Mouse (Mus musculus) MEL (cell line): ENCODE measurements around the gene Rnf166. TPM values are rescaled to one million over a fixed set of nuclear protein-coding genes. Genes with fewer than 3 reads are reported as not detected.

Source experiments
- DNase-seq: peaks from one replicate; pipeline ENCODE4 v3.0.0; 2011; ENCODE audit warnings: low read depth, low spot score
- H3K27ac ChIP-seq: 2 replicates; pipeline ENCODE4 v1.5.1; 2012; ENCODE audit warnings: low read depth, mild to moderate bottlenecking, control low read depth, low read length, moderate library complexity; ENCODE audit not compliant: control insufficient read depth
- H3K27me3 ChIP-seq, 2 experiments: fragments of 150-350 bp in 1 of 2; sonication (generic) in 1 of 2; 2 replicates each; pipeline ENCODE4 v1.6.1; 2012; ENCODE audit warnings: low read length in 2 of 2, mild to moderate bottlenecking in 2 of 2, improper control_type of control experiment in 1 of 2, moderate library complexity in 1 of 2; ENCODE audit not compliant: insufficient read depth in 2 of 2, control insufficient read depth in 1 of 2
- H3K36me3 ChIP-seq, 2 experiments: 2 replicates each; pipeline ENCODE4 v1.6.1; 2012 to 2014; ENCODE audit warnings: low read length in 2 of 2, improper control_type of control experiment in 1 of 2, inconsistent platforms in 1 of 2, mild to moderate bottlenecking in 1 of 2; ENCODE audit not compliant: insufficient read depth in 2 of 2, control insufficient read depth in 1 of 2
- H3K4me1 ChIP-seq, 2 experiments: fragments of 150-350 bp in 1 of 2; sonication (generic) in 1 of 2; 2 replicates each; pipeline ENCODE4 v1.6.1; 2012; ENCODE audit warnings: low read length in 2 of 2, improper control_type of control experiment in 1 of 2, mild to moderate bottlenecking in 1 of 2; ENCODE audit not compliant: insufficient read depth in 2 of 2, control insufficient read depth in 1 of 2
- H3K4me3 ChIP-seq, 2 experiments: fragments of 150-350 bp in 1 of 2; sonication (generic) in 1 of 2; 2 replicates each; pipeline ENCODE4 v1.5.1; 2012; ENCODE audit warnings: low read depth in 2 of 2, low read length in 2 of 2, mild to moderate bottlenecking in 2 of 2, moderate library complexity in 2 of 2, control low read depth in 1 of 2, improper control_type of control experiment in 1 of 2; ENCODE audit not compliant: control insufficient read depth in 1 of 2, insufficient read depth in 1 of 2
- H3K79me2 ChIP-seq: 2 replicates; pipeline ENCODE4 v1.6.1; 2012; ENCODE audit warnings: mild to moderate bottlenecking, low read length, moderate library complexity; ENCODE audit not compliant: control insufficient read depth, poor library complexity, insufficient read depth
- H3K9ac ChIP-seq: 2 replicates; pipeline ENCODE4 v1.6.1; 2012; ENCODE audit warnings: low read depth, mild to moderate bottlenecking, control low read depth, low read length, moderate library complexity; ENCODE audit not compliant: control insufficient read depth, poor library complexity, severe bottlenecking
- H3K9me3 ChIP-seq: fragments of 150-350 bp; sonication (generic); replicated peaks from 2 replicates; pipeline ENCODE4 v1.6.1; 2012; ENCODE audit warnings: mild to moderate bottlenecking, low read length, improper control_type of control experiment, moderate library complexity; ENCODE audit not compliant: insufficient read depth
- CHD2 ChIP-seq: IDR thresholded peaks from 2 replicates; pipeline ENCODE4 v1.6.1; 2011; ENCODE audit warnings: low read length, improper control_type of control experiment
- CTCF ChIP-seq, 3 experiments: IDR thresholded peaks in 2 of 3; conservative IDR thresholded peaks in 1 of 3; 2 replicates each; pipeline ENCODE4 v1.5.1; 2011 to 2012; ENCODE audit warnings: low read length in 3 of 3, low read depth in 2 of 3, mild to moderate bottlenecking in 2 of 3, improper control_type of control experiment in 1 of 3, inconsistent platforms in 1 of 3, mixed read lengths in 1 of 3, moderate library complexity in 1 of 3; ENCODE audit not compliant: control insufficient read depth in 1 of 3, insufficient read depth in 1 of 3, poor library complexity in 1 of 3, severe bottlenecking in 1 of 3
- E2F4 ChIP-seq: IDR thresholded peaks from 2 replicates; pipeline ENCODE4 v1.6.1; 2011; ENCODE audit warnings: low read depth, low read length, improper control_type of control experiment, borderline replicate concordance
- EP300 ChIP-seq, 2 experiments: IDR thresholded peaks; 2 replicates each; pipeline ENCODE4 v1.6.1; 2011; ENCODE audit warnings: improper control_type of control experiment in 2 of 2, low read length in 2 of 2, low read depth in 1 of 2, mild to moderate bottlenecking in 1 of 2
- ETS1 ChIP-seq: IDR thresholded peaks from 2 replicates; pipeline ENCODE4 v1.6.1; 2012; ENCODE audit warnings: low read depth, mild to moderate bottlenecking, inconsistent platforms, low read length, improper control_type of control experiment, moderate library complexity
- KAT2A ChIP-seq: conservative IDR thresholded peaks from 2 replicates; pipeline ENCODE4 v1.6.1; 2012; ENCODE audit warnings: low read depth, low read length, improper control_type of control experiment, inconsistent platforms
- MAFK ChIP-seq: IDR thresholded peaks from 2 replicates; pipeline ENCODE4 v1.6.1; 2011; ENCODE audit warnings: low read depth, mild to moderate bottlenecking, low read length, improper control_type of control experiment, borderline replicate concordance
- MAZ ChIP-seq: IDR thresholded peaks from 2 replicates; pipeline ENCODE4 v1.6.1; 2012; ENCODE audit warnings: low read depth, mild to moderate bottlenecking, inconsistent platforms, low read length, improper control_type of control experiment
- MXI1 ChIP-seq: IDR thresholded peaks from 2 replicates; pipeline ENCODE4 v1.6.1; 2011; ENCODE audit warnings: mild to moderate bottlenecking, low read depth, low read length, improper control_type of control experiment
- MYB ChIP-seq: IDR thresholded peaks from 2 replicates; pipeline ENCODE4 v1.6.1; 2011; ENCODE audit warnings: mild to moderate bottlenecking, low read depth, low read length, improper control_type of control experiment
- MYC ChIP-seq: IDR thresholded peaks from 2 replicates; pipeline ENCODE4 v1.6.1; 2011; ENCODE audit warnings: low read depth, mild to moderate bottlenecking, low read length, improper control_type of control experiment, moderate library complexity
- NELFE ChIP-seq: IDR thresholded peaks from 2 replicates; pipeline ENCODE4 v1.6.1; 2011; ENCODE audit warnings: low read depth, low read length, improper control_type of control experiment
- NRF1 ChIP-seq: IDR thresholded peaks from 2 replicates; pipeline ENCODE4 v1.6.1; 2014; ENCODE audit warnings: low read depth, mild to moderate bottlenecking, inconsistent platforms, low read length, improper control_type of control experiment, moderate library complexity; ENCODE audit not compliant: poor library complexity, insufficient read depth, severe bottlenecking
- RAD21 ChIP-seq: IDR thresholded peaks from 2 replicates; pipeline ENCODE4 v1.6.1; 2011; ENCODE audit warnings: mild to moderate bottlenecking, low read depth, low read length, improper control_type of control experiment
- RCOR1 ChIP-seq: IDR thresholded peaks from 2 replicates; pipeline ENCODE4 v1.6.1; 2012; ENCODE audit warnings: low read depth, mild to moderate bottlenecking, inconsistent platforms, low read length, improper control_type of control experiment
- TAL1 ChIP-seq: IDR thresholded peaks from 2 replicates; pipeline ENCODE4 v1.6.1; 2012; ENCODE audit warnings: mild to moderate bottlenecking, inconsistent platforms, low read length, moderate library complexity, mixed read lengths
- TCF12 ChIP-seq: IDR thresholded peaks from 2 replicates; pipeline ENCODE4 v1.6.1; 2014; ENCODE audit warnings: low read depth, mild to moderate bottlenecking, inconsistent platforms, low read length, improper control_type of control experiment, moderate library complexity
- USF2 ChIP-seq, 2 experiments: IDR thresholded peaks; 2 replicates each; pipeline ENCODE4 v1.6.1; 2011 to 2012; ENCODE audit warnings: improper control_type of control experiment in 2 of 2, low read length in 2 of 2, borderline replicate concordance in 1 of 2, inconsistent platforms in 1 of 2, low read depth in 1 of 2, mild to moderate bottlenecking in 1 of 2; ENCODE audit not compliant: insufficient read depth in 1 of 2
- ZKSCAN1 ChIP-seq: IDR thresholded peaks from 2 replicates; pipeline ENCODE4 v1.6.1; 2012; ENCODE audit warnings: low read depth, mild to moderate bottlenecking, inconsistent platforms, low read length, improper control_type of control experiment, moderate library complexity
- ZMIZ1 ChIP-seq: IDR thresholded peaks from 2 replicates; pipeline ENCODE4 v1.6.1; 2012; ENCODE audit warnings: low read depth, mild to moderate bottlenecking, inconsistent platforms, low read length, improper control_type of control experiment, moderate library complexity
- ZNF384 ChIP-seq: IDR thresholded peaks from 2 replicates; pipeline ENCODE4 v1.6.1; 2012; ENCODE audit warnings: low read depth, mild to moderate bottlenecking, inconsistent platforms, low read length, improper control_type of control experiment
- polyA plus RNA-seq, 2 experiments: library from polyadenylated mRNA; stranded (reverse) in 1 of 2; unstranded in 1 of 2; fragments of >175 nt in 1 of 2; fragments of >200 nt in 1 of 2; gene quantifications; 2 replicates each; pipeline versions ENCODE4 v1.2.1 to v1.2.4; 2012; ENCODE audit warnings: low replicate concordance in 2 of 2, low read depth in 1 of 2; ENCODE audit not compliant: insufficient read length in 2 of 2, insufficient read depth in 1 of 2, missing spikeins in 1 of 2
- total RNA-seq: library from RNA; depleted of rRNA; stranded (reverse); fragments of 300-350 nt; gene quantifications from 2 replicates; pipeline ENCODE4 v1.2.3, GENCODE M21; 2012

Rnf166 gene
- total and polyA plus RNA-seq, 3 experiments, result 18.6 to 37.7 TPM; not detected in 1

DNA sequence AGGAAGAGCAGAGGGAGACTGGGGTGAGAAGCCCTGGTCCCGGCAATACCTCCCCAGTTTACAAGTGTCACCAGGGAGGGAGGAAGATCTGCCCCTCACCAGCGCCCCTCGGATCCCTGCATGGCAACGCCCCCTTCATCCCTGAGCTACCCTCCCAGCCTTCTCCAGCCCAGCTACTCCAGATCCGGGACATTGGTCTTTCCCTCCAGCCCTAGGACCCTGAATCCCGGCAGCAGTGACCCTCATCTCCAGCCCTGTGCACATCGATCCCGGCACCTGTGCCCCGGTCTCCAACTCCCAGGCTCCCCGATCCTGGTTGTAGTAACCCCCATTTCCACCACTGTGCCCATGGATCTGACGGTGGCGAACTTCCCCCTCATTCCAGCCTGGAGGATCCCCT, 33.1 kb downstream of the Rnf166 start:
- H3K79me2 ChIP-seq, result 0 out of 2 replicates have a peak, but pooled peaks cover 3% of the 10 kb centered on the region
- DNase-seq, result no peak
- H3K27me3 ChIP-seq, result no peaks in the 10 kb centered on the region
- H3K4me3 ChIP-seq, result peak overlapping the region; percentile 69 to 82
- H3K9me3 ChIP-seq, result no peaks in the 10 kb centered on the region
- H3K27ac ChIP-seq, result no peak overlapping the region
- peaks cover 0 to 3% of the 10 kb centered on the region in 2 experiments; a peak in 1 of 4 replicates for H3K4me1 ChIP-seq
- no peaks in the 10 kb centered on the region for H3K36me3 ChIP-seq
- H3K9ac ChIP-seq, result peak overlapping the region; percentile 60
- TF ChIP-seq CTCF (IDR thresholded peaks at IDR 0.05 in 2 of 3, conservative IDR thresholded peaks at IDR 0.05 in 1 of 3; ENCODE audit: control insufficient read depth in 1 of 3, insufficient read depth in 1 of 3, low read depth in 2 of 3, low read length in 3 of 3, poor library complexity in 1 of 3, severe bottlenecking in 1 of 3) (no peak), TAL1 (no peak), RCOR1 (no peak), CHD2 (no peak), USF2 (IDR thresholded peaks at IDR 0.05; ENCODE audit: borderline replicate concordance in 1 of 2, insufficient read depth in 1 of 2, low read depth in 1 of 2, low read length in 2 of 2) (no peak), RAD21 (no peak), NRF1 (no peak), ETS1 (no peak), E2F4 (no peak), MYC (no peak), MAFK (no peak), EP300 (IDR thresholded peaks at IDR 0.05; ENCODE audit: low read depth in 1 of 2, low read length in 2 of 2) (no peak), MAZ (no peak), KAT2A (no peak), TCF12 (no peak), MXI1 (no peak), NELFE (no peak), ZMIZ1 (no peak), ZKSCAN1 (no peak)

DNA sequence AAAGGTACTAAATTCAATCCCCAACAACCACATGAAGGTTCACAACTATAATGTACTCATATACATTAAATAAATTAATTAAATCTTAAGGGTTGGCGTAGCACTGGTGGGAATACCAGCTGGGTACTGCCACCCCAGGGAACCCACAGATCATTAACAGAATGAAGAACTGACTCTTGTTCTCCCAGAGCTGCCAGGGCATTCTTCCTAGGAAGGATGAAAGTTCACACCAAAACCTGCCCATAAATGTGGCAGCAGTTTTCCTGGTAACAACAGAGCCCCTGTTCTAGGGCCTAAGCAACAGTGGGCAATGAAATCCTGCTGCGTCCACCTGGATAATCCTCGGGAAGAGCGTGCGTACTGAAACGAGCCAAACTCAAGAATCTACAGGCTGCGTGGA, 33.5 kb downstream of the Rnf166 start:
- peak overlapping the region; percentile 60 for H3K9ac ChIP-seq
- H3K27ac ChIP-seq, result no peak overlapping the region
- no peaks in the 10 kb centered on the region for H3K9me3 ChIP-seq
- peaks cover 0 to 3% of the 10 kb centered on the region in 2 experiments; a peak in 1 of 4 replicates for H3K4me1 ChIP-seq
- H3K79me2 ChIP-seq, result 0 out of 2 replicates have a peak, but pooled peaks cover 3% of the 10 kb centered on the region
- peak overlapping the region in 1 of 2 experiments; percentile 69; a peak in 2 of 4 replicates for H3K4me3 ChIP-seq
- no peaks in the 10 kb centered on the region for H3K36me3 ChIP-seq
- H3K27me3 ChIP-seq, result no peaks in the 10 kb centered on the region
- TF ChIP-seq MYB (no peak), RAD21 (no peak), MAZ (no peak), USF2 (IDR thresholded peaks at IDR 0.05; ENCODE audit: borderline replicate concordance in 1 of 2, insufficient read depth in 1 of 2, low read depth in 1 of 2, low read length in 2 of 2) (no peak), ZNF384 (no peak)
- no peak for DNase-seq
